In genomic region chr15:31226464-31226863, GRCm38 (mm10) we compare ENCODE assay signal across 10 mouse cellular contexts. TPM values are rescaled to one million over a fixed set of nuclear protein-coding genes. Genes with fewer than 3 reads are reported as not detected.
DNase-seq lines count a peak whose midpoint lies in the region; ATAC-seq and TF ChIP-seq lines count a peak whose summit lies in the region.
"Had no signal": no experiment of that assay in that cellular context is flagged by ENCODE, and none has a peak within 500 bp of the region (broad histone marks: within the 10 kb centered on the region; RNA-seq: fewer than 3 reads in every experiment).

No protein-coding gene starts in this region.

- intact Hi-C loops in gastrocnemius, postnatal 36 days (cut with DNase I): no loop called here

- H3K27ac ChIP-seq in intestine, embryonic 14.5 days (ENCODE audit: low read depth): no peak overlapping the region

- no peak for DNase-seq in lung, adult 2 months
- no peak for DNase-seq in lung, postnatal 14 days
- peak; percentile 44 for DNase-seq in ES-CJ7 (ENCODE audit: low read depth, low spot score)
- no peak for DNase-seq in intestine, embryonic 14.5 days (ENCODE audit: low spot score)
- DNase-seq in splenic B cell, adult 2 months (ENCODE audit: low read depth, low spot score): peak; percentile 26
- no peak for DNase-seq in spleen, postnatal 36 days (ENCODE audit: low spot score in 2 of 2)
- DNase-seq in gastrocnemius, postnatal 36 days: no peak
- DNase-seq: cerebellum, postnatal 14 days; layer of hippocampus, postnatal 36 days had no signal

- no peak for ATAC-seq in intestine, embryonic 14.5 days (replicated peaks; ENCODE audit: low FRiP score, low TSS enrichment, low read depth)

- WGBS in lung, adult 2 months: 73% methylated on average over 6 of the region's 6 CpGs
- WGBS in intestine, embryonic 14.5 days: 63% methylated on average over 6 of the region's 6 CpGs

- H3K4me2 ChIP-seq in intestine, embryonic 14.5 days (ENCODE audit: low read length): 0 out of 2 replicates have a peak overlapping the region, but pooled peaks have one; percentile 73

- H3K36me3 ChIP-seq in intestine, embryonic 14.5 days (ENCODE audit: control insufficient read depth, insufficient read depth, low read length): 0 out of 2 replicates have a peak, but pooled peaks cover 3% of the 10 kb centered on the region
- H3K36me3 ChIP-seq in splenic B cell, adult 2 months (ENCODE audit: control insufficient read depth, insufficient read depth, low read length, poor library complexity, severe bottlenecking): no peaks in the 10 kb centered on the region; the same call in 1 of the 2 replicates
- H3K36me3 ChIP-seq: heart, embryonic 12.5 days had no signal

- H3K9me3 ChIP-seq in intestine, embryonic 14.5 days (ENCODE audit: control insufficient read depth, low read length): no peaks in the 10 kb centered on the region
- H3K9me3 ChIP-seq: heart, embryonic 12.5 days had no signal

- no peak overlapping the region for H3K4me3 ChIP-seq in lung, adult 2 months (replicated peaks; ENCODE audit: extremely low read depth, low read depth, low read length)
- H3K4me3 ChIP-seq in intestine, embryonic 14.5 days (ENCODE audit: low read depth, low read length): no peak overlapping the region
- H3K4me3 ChIP-seq: heart, embryonic 12.5 days had no signal

- H3K9ac ChIP-seq in intestine, embryonic 14.5 days (ENCODE audit: low read length): no peak overlapping the region
- H3K9ac ChIP-seq: heart, embryonic 12.5 days had no signal

- no peaks in the 10 kb centered on the region for H3K27me3 ChIP-seq in intestine, embryonic 14.5 days (replicated peaks; ENCODE audit: control insufficient read depth, insufficient read depth, low read length)
- H3K27me3 ChIP-seq in splenic B cell, adult 2 months (ENCODE audit: control insufficient read depth, insufficient read depth, low read length, poor library complexity, severe bottlenecking): no peaks in the 10 kb centered on the region
- H3K27me3 ChIP-seq: heart, embryonic 12.5 days had no signal

- peak; percentile 15; the same call in 1 of the 2 replicates for TF ChIP-seq CTCF in lung, adult 2 months (IDR thresholded peaks at IDR 0.05; ENCODE audit: insufficient read depth, low read length)

- no peak for TF ChIP-seq POLR2A in lung, adult 2 months (IDR thresholded peaks at IDR 0.05; ENCODE audit: borderline replicate concordance, extremely low read depth, low read depth, low read length)

- no peaks in the 10 kb centered on the region for H3K4me1 ChIP-seq in lung, adult 2 months (ENCODE audit: control insufficient read depth, insufficient read depth, low read length)
- peaks cover 19% of the 10 kb centered on the region for H3K4me1 ChIP-seq in intestine, embryonic 14.5 days (replicated peaks; ENCODE audit: control insufficient read depth, insufficient read depth, low read length)

RNA-seq across cellular contexts. Expression of gene Dap, which starts 2.4 kb away (rescaled TPM):
- polyA plus RNA-seq in lung, adult 2 months (2012; rRNA removed): 54.3 and 63.0 TPM in 2 replicates
- polyA plus RNA-seq in intestine, embryonic 14.5 days (2014; fragmentation: Nextera tagmentation; extraction: Ambion mirVana): 83.6 and 96.5 TPM in 2 replicates
- total RNA-seq in gastrocnemius, postnatal 36 days (2021): 1 to 10 TPM; 8.8 to 9.9 TPM

Comparison
In these comparisons a context has a peak if more than half of its experiments do, and no peak if none do; other contexts are left out.
1. DNase-seq: peak in ES-CJ7 (single experiment) and splenic B cell, adult 2 months (single experiment); none in lung, adult 2 months (single experiment), lung, postnatal 14 days (single experiment), intestine, embryonic 14.5 days (single experiment), spleen, postnatal 36 days (0 of 2) and gastrocnemius, postnatal 36 days (0 of 2).